Mouse (Mus musculus): ENCODE measurements around the gene Nab1. TPM values are rescaled to one million over a fixed set of nuclear protein-coding genes. Genes with fewer than 3 reads are reported as not detected.
"Not testable (repeated sequence)": the region's sequence is repeated elsewhere in the genome, so short reads cannot be mapped to it uniquely, and the experiment has no call there.

The Nab1 gene
- polyA plus RNA-seq (2015; fragmentation: Nextera tagmentation; extraction: Ambion mirVana), result 13.5 and 14.5 TPM in 2 replicates

- H3K9ac ChIP-seq (ENCODE audit: low read length), result peak within 1 kb of the TSS; percentile 90
- WGBS, result 1% methylated on average over 15 of the region's 80 CpGs
These were observed at the start of gene Nab1 for GRCm38 (mm10) chr1:52500314-52500981. Gene Nab1, minus strand, starts transcription at chr1:52500679.

GRCm38 (mm10) chr1:52547451-52547850, 47.0 kb upstream of the Nab1 start:
- no peaks in the 10 kb centered on the region for H3K36me3 ChIP-seq (ENCODE audit: control insufficient read depth, insufficient read depth, low read length)
- no peak overlapping the region for H3K9ac ChIP-seq (ENCODE audit: low read length)
- no peak for ATAC-seq (ENCODE audit: low FRiP score, low TSS enrichment)
- H3K27me3 ChIP-seq (ENCODE audit: control insufficient read depth, insufficient read depth, low read length), result no peaks in the 10 kb centered on the region
- H3K4me2 ChIP-seq (replicated peaks; ENCODE audit: low read depth), result no peak overlapping the region
- no peak overlapping the region for H3K27ac ChIP-seq (replicated peaks)
- WGBS, result 72% methylated on average over 5 of the region's 5 CpGs
- no peak overlapping the region for H3K4me3 ChIP-seq (ENCODE audit: low read depth, low read length)
- H3K9me3 ChIP-seq (ENCODE audit: control insufficient read depth, low read length), result no peaks in the 10 kb centered on the region
- TF ChIP-seq EP300 (optimal IDR thresholded peaks at IDR 0.05) (no peak), CTCF (IDR thresholded peaks at IDR 0.05; ENCODE audit: low read depth) (no peak)
- DNase-seq (ENCODE audit: low spot score), result no peak
- no peaks in the 10 kb centered on the region for H3K4me1 ChIP-seq (replicated peaks; ENCODE audit: control insufficient read depth, insufficient read depth)

More at GRCm38 (mm10) chr1:52500314-52500981, at the start of gene Nab1:
- Histone ChIP-seq H3K27me3 (ENCODE audit: control insufficient read depth, insufficient read depth, low read length) (no peaks in the 10 kb centered on the region), H3K36me3 (ENCODE audit: control insufficient read depth, insufficient read depth, low read length) (no peaks in the 10 kb centered on the region), H3K27ac (replicated peaks) (peak within 1 kb of the TSS; percentile 95), H3K4me2 (replicated peaks; ENCODE audit: low read depth) (peak within 1 kb of the TSS; percentile 85), H3K9me3 (ENCODE audit: control insufficient read depth, low read length) (no peaks in the 10 kb centered on the region), H3K4me1 (replicated peaks; ENCODE audit: control insufficient read depth, insufficient read depth) (0 out of 2 replicates have a peak, but pooled peaks cover 5% of the 10 kb centered on the region), H3K4me3 (ENCODE audit: low read depth, low read length) (peak within 1 kb of the TSS; percentile 81)
- TF ChIP-seq EP300 (optimal IDR thresholded peaks at IDR 0.05), result no peak
- no peak for TF ChIP-seq CTCF (IDR thresholded peaks at IDR 0.05; ENCODE audit: low read depth)
- ATAC-seq (ENCODE audit: low FRiP score, low TSS enrichment) (peak; percentile 94), DNase-seq (ENCODE audit: low spot score) (peak; percentile 89)

GRCm38 (mm10) chr1:52546796-52547195, 46.3 kb upstream of the Nab1 start:
- no peak overlapping the region for H3K27ac ChIP-seq (replicated peaks)
- H3K4me3 ChIP-seq (ENCODE audit: low read depth, low read length), result no peak overlapping the region
- H3K9me3 ChIP-seq (ENCODE audit: control insufficient read depth, low read length), result no peaks in the 10 kb centered on the region
- no peaks in the 10 kb centered on the region for H3K4me1 ChIP-seq (replicated peaks; ENCODE audit: control insufficient read depth, insufficient read depth)
- H3K36me3 ChIP-seq (ENCODE audit: control insufficient read depth, insufficient read depth, low read length), result no peaks in the 10 kb centered on the region
- WGBS, result 62% methylated on average over 3 of the region's 3 CpGs
- TF ChIP-seq EP300 (optimal IDR thresholded peaks at IDR 0.05) (no peak), CTCF (IDR thresholded peaks at IDR 0.05; ENCODE audit: low read depth) (no peak)
- H3K4me2 ChIP-seq (replicated peaks; ENCODE audit: low read depth), result no peak overlapping the region
- no peak for ATAC-seq (ENCODE audit: low FRiP score, low TSS enrichment)
- DNase-seq (ENCODE audit: low spot score), result no peak
- no peak overlapping the region for H3K9ac ChIP-seq (ENCODE audit: low read length)
- no peaks in the 10 kb centered on the region for H3K27me3 ChIP-seq (ENCODE audit: control insufficient read depth, insufficient read depth, low read length)

GRCm38 (mm10) chr1:52540124-52540523, 39.6 kb upstream of the Nab1 start:
- H3K4me2 ChIP-seq (replicated peaks; ENCODE audit: low read depth); H3K4me1 ChIP-seq (replicated peaks; ENCODE audit: control insufficient read depth, insufficient read depth); H3K9me3 ChIP-seq (ENCODE audit: control insufficient read depth, low read length); H3K4me3 ChIP-seq (ENCODE audit: low read depth, low read length); ATAC-seq (ENCODE audit: low FRiP score, low TSS enrichment); H3K36me3 ChIP-seq (ENCODE audit: control insufficient read depth, insufficient read depth, low read length); H3K27ac ChIP-seq (replicated peaks); H3K27me3 ChIP-seq (ENCODE audit: control insufficient read depth, insufficient read depth, low read length); DNase-seq (ENCODE audit: low spot score); H3K9ac ChIP-seq (ENCODE audit: low read length): not testable (repeated sequence)
- WGBS, result 89% methylated on average over 3 of the region's 3 CpGs

- H3K36me3 ChIP-seq (ENCODE audit: control insufficient read depth, insufficient read depth, low read length), result no peaks in the 10 kb centered on the region
- no peak overlapping the region for H3K9ac ChIP-seq (ENCODE audit: low read length)
- ATAC-seq (ENCODE audit: low FRiP score, low TSS enrichment) (no peak), DNase-seq (ENCODE audit: low spot score) (no peak)
- TF ChIP-seq EP300 (optimal IDR thresholded peaks at IDR 0.05), result no peak
- no peak for TF ChIP-seq CTCF (IDR thresholded peaks at IDR 0.05; ENCODE audit: low read depth)
- H3K4me2 ChIP-seq (replicated peaks; ENCODE audit: low read depth), result no peak overlapping the region
- no peak overlapping the region for H3K27ac ChIP-seq (replicated peaks)
- H3K9me3 ChIP-seq (ENCODE audit: control insufficient read depth, low read length), result no peaks in the 10 kb centered on the region
- no peaks in the 10 kb centered on the region for H3K4me1 ChIP-seq (replicated peaks; ENCODE audit: control insufficient read depth, insufficient read depth)
- no peak overlapping the region for H3K4me3 ChIP-seq (ENCODE audit: low read depth, low read length)
- no peaks in the 10 kb centered on the region for H3K27me3 ChIP-seq (ENCODE audit: control insufficient read depth, insufficient read depth, low read length)
These were observed 29.5 kb upstream of the Nab1 start for GRCm38 (mm10) chr1:52529933-52530332.

- Histone ChIP-seq H3K9ac (ENCODE audit: low read length) (no peak overlapping the region), H3K4me2 (replicated peaks; ENCODE audit: low read depth) (no peak overlapping the region), H3K27ac (replicated peaks) (no peak overlapping the region), H3K36me3 (ENCODE audit: control insufficient read depth, insufficient read depth, low read length) (no peaks in the 10 kb centered on the region), H3K9me3 (ENCODE audit: control insufficient read depth, low read length) (no peaks in the 10 kb centered on the region), H3K27me3 (ENCODE audit: control insufficient read depth, insufficient read depth, low read length) (no peaks in the 10 kb centered on the region), H3K4me1 (replicated peaks; ENCODE audit: control insufficient read depth, insufficient read depth) (no peaks in the 10 kb centered on the region), H3K4me3 (ENCODE audit: low read depth, low read length) (no peak overlapping the region)
- 54% methylated on average over 2 of the region's 2 CpGs for WGBS
- no peak for DNase-seq (ENCODE audit: low spot score)
- ATAC-seq (ENCODE audit: low FRiP score, low TSS enrichment), result no peak
- no peak for TF ChIP-seq CTCF (IDR thresholded peaks at IDR 0.05; ENCODE audit: low read depth)
These were observed 27.2 kb upstream of the Nab1 start for GRCm38 (mm10) chr1:52527656-52528055.

Measured in stomach, postnatal 0 days (tissue).